21 mouse cellular contexts compared by ENCODE assay signal in genomic region chr9:122586421-122586820, GRCm38 (mm10).
DNase-seq lines count a peak whose midpoint lies in the region; TF ChIP-seq lines count a peak whose summit lies in the region.
"Had no signal": no experiment of that assay in that cellular context is flagged by ENCODE, and none has a peak within 500 bp of the region (broad histone marks: within the 10 kb centered on the region; RNA-seq: fewer than 3 reads in every experiment).

No protein-coding gene starts in this region.

- no peak for TF ChIP-seq POLR2A in olfactory bulb, adult 2 months (IDR thresholded peaks at IDR 0.05; ENCODE audit: insufficient read depth, low read depth, low read length)

- intact Hi-C loops in left cerebral cortex, adult 2 months (cut with DNase I): no loop called here
- intact Hi-C loops in left cerebral cortex, postnatal 14 days (cut with DNase I): no loop called here

- peak overlapping the region; percentile 74; the same call in 1 of the 2 replicates for H3K27ac ChIP-seq in left cerebral cortex, adult 2 months
- H3K27ac ChIP-seq in olfactory bulb, adult 2 months (ENCODE audit: insufficient read depth, low read depth, low read length): peak overlapping the region; percentile 66
- H3K27ac ChIP-seq: embryonic facial prominence, embryonic 15.5 days; forebrain, embryonic 10.5 days; gastrocnemius, adult 2 months; heart, embryonic 10.5 days; hindbrain, embryonic 13.5 days; intestine, embryonic 15.5 days had no signal

- TF ChIP-seq CTCF in left cerebral cortex, adult 2 months (IDR thresholded peaks at IDR 0.05): no peak
- TF ChIP-seq CTCF in olfactory bulb, adult 2 months (IDR thresholded peaks at IDR 0.05; ENCODE audit: insufficient read depth, low read depth, low read length): no peak

- peaks cover 57% of the 10 kb centered on the region for H3K4me1 ChIP-seq in olfactory bulb, adult 2 months (ENCODE audit: control insufficient read depth, insufficient read depth, low read length)
- H3K4me1 ChIP-seq: embryonic facial prominence, embryonic 15.5 days; intestine, embryonic 15.5 days had no signal

- H3K4me3 ChIP-seq in left cerebral cortex, adult 2 months: no peak overlapping the region
- no peak overlapping the region for H3K4me3 ChIP-seq in olfactory bulb, adult 2 months (ENCODE audit: insufficient read depth, low read depth, low read length)
- H3K4me3 ChIP-seq: embryonic facial prominence, embryonic 15.5 days; erythroblast, embryonic 14.5 days; forebrain, embryonic 10.5 days; gastrocnemius, adult 2 months; heart, embryonic 10.5 days; hindbrain, embryonic 13.5 days; intestine, embryonic 15.5 days had no signal

- DNase-seq in left cerebral cortex, adult 2 months (ENCODE audit: extremely low spot score in 1 of 2, low spot score in 2 of 2): peak in 1 of 2 experiments; percentile 40
- DNase-seq in left cerebral cortex, postnatal 14 days (ENCODE audit: low spot score in 2 of 2): no peak
- DNase-seq in 3T3-L1 (ENCODE audit: low read depth, low spot score): peak; percentile 23
- peak; percentile 78 for DNase-seq in MN1 (ENCODE audit: low spot score)
- DNase-seq in T-cell, adult 2 months (ENCODE audit: low spot score): no peak
- no peak for DNase-seq in thymus, postnatal 14 days
- DNase-seq: adrenal gland, postnatal 10 days; cerebellum, adult 11-12 months; cerebellum, postnatal 10 days; embryo, embryonic 11 days; gastrocnemius, adult 2 months; gastrocnemius, postnatal 25 days; heart, postnatal 10 days; heart, postnatal 4 days had no signal

- 44% methylated on average over 6 of the region's 6 CpGs for WGBS in olfactory bulb, adult 2 months

Comparison
In these comparisons a context has a peak if more than half of its experiments do, and no peak if none do; other contexts are left out.
1. DNase-seq: peak in 3T3-L1 (single experiment) and MN1 (single experiment); none in left cerebral cortex, postnatal 14 days (0 of 2), T-cell, adult 2 months (single experiment) and thymus, postnatal 14 days (single experiment).